Mouse (Mus musculus) erythroblast, embryonic 14.5 days (primary cell): ENCODE results near the gene Epas1. TPM values are rescaled to one million over a fixed set of nuclear protein-coding genes. Genes with fewer than 3 reads are reported as not detected.

ENCODE experiments used
- H3K27me3 ChIP-seq: 2 replicates; pipeline ENCODE4 v1.6.1; 2012; ENCODE audit warnings: inconsistent platforms; ENCODE audit not compliant: control insufficient read depth
- H3K36me3 ChIP-seq: 2 replicates; pipeline ENCODE4 v1.6.1; 2012; ENCODE audit warnings: mild to moderate bottlenecking, inconsistent platforms; ENCODE audit not compliant: control insufficient read depth
- H3K4me1 ChIP-seq: 2 replicates; pipeline ENCODE4 v1.6.1; 2012; ENCODE audit warnings: inconsistent platforms; ENCODE audit not compliant: control insufficient read depth
- H3K4me3 ChIP-seq: replicated peaks from 2 replicates; pipeline ENCODE3; 2012; ENCODE audit warnings: moderate library complexity, mild to moderate bottlenecking, inconsistent platforms
- H3K9me3 ChIP-seq: 2 replicates; pipeline ENCODE4 v1.6.1; 2012; ENCODE audit warnings: low read length, inconsistent platforms, mixed read lengths; ENCODE audit not compliant: control insufficient read depth
- GATA1 ChIP-seq: IDR thresholded peaks from 2 replicates; pipeline ENCODE4 v1.6.1; 2012; ENCODE audit warnings: low read length, inconsistent platforms, mixed read lengths
- TAL1 ChIP-seq: IDR thresholded peaks from 3 replicates; pipeline ENCODE4 v1.6.1; 2012; ENCODE audit warnings: low read length, inconsistent platforms, mixed read lengths
- polyA plus RNA-seq: library from polyadenylated mRNA; stranded (reverse); fragments of >175 nt; gene quantifications from 2 replicates; pipeline ENCODE4 v1.2.3, GENCODE M21; 2012

The Epas1 gene
- polyA plus RNA-seq, 1 experiment: 0.01 TPM

- Histone ChIP-seq H3K4me1 (no peaks in the 10 kb centered on the region), H3K36me3 (peaks cover 9% of the 10 kb centered on the region; the same call in 1 of the 2 replicates), H3K4me3 (no peak overlapping the region), H3K27me3 (no peaks in the 10 kb centered on the region), H3K9me3 (no peaks in the 10 kb centered on the region)
- TF ChIP-seq GATA1 (no peak), TAL1 (no peak)
Measured at GRCm38 (mm10) chr17:86829383-86830175, 76.1 kb downstream of the Epas1 start.

GRCm38 (mm10) chr17:86830893-86831292 lies 77.4 kb downstream of the Epas1 start:
- Histone ChIP-seq H3K36me3 (peaks cover 9% of the 10 kb centered on the region; the same call in 1 of the 2 replicates), H3K4me3 (no peak overlapping the region), H3K27me3 (no peaks in the 10 kb centered on the region)

DNA sequence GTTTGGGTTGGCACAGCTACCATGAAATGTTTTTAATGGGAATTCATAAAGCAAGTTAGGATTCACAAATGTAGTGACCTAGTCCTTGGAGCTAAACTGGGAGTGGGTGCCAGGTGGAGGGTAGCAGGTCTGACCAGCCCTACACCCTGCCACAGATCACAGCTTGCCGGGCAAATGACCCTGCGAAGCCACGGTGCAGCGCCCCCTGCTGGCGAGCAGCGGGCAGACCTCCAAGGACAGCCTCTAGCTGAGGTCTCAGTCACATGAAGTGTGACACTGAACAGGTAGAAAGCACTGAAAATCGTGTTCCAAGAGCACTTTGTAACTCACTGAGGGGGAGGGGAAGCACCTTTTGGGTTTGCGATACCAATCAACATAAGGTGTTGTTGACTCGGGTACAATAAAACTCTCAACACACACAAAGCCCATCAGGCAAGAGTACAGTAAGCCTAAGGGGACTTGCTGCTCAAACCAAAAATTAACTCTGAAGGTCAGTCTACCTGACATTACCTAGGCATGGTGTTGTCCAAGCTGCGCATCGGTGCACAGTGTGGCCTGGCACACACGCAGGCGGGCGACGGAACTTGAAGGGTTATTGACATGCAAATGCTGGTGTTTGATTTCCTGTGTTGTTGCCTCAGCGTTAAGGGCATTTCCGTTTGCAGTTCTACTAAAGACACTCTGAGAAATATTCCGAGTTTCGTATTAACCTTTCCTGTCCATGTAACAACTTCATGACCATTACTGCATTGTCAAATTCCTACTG lies 79.2 kb downstream of the Epas1 start:
- no peaks in the 10 kb centered on the region for H3K9me3 ChIP-seq
- peaks cover 9% of the 10 kb centered on the region; the same call in 1 of the 2 replicates for H3K36me3 ChIP-seq
- TF ChIP-seq GATA1 (no peak), TAL1 (no peak)
- H3K4me3 ChIP-seq: no peak overlapping the region
- no peaks in the 10 kb centered on the region for H3K4me1 ChIP-seq
- H3K27me3 ChIP-seq: no peaks in the 10 kb centered on the region

More at GRCm38 (mm10) chr17:86830893-86831292, 77.4 kb downstream of the Epas1 start:
- TF ChIP-seq TAL1: no peak
- TF ChIP-seq GATA1: no peak
- H3K4me1 ChIP-seq: no peaks in the 10 kb centered on the region
- H3K9me3 ChIP-seq: no peaks in the 10 kb centered on the region

DNA sequence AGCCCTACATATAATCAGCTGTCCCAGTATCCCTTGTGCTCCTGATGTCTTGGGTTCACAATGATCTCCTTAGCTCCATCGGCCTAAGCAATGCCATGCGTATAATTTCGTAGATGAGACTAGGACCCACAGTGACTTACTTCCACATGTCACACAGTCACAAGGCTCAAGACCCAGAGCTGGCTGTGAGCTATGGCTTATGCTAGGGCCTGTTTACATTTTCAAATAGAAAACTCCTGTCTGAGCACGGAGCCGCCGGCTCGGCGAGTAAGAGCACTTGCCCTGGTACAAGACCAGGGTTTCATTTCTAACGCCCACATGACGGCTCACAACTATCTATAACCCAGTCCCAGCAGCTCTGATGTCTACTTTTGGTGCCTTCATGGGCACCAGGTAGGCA lies 80.4 kb downstream of the Epas1 start:
- no peaks in the 10 kb centered on the region for H3K4me1 ChIP-seq
- no peaks in the 10 kb centered on the region for H3K9me3 ChIP-seq
- no peaks in the 10 kb centered on the region for H3K27me3 ChIP-seq
- TF ChIP-seq TAL1: no peak
- TF ChIP-seq GATA1: no peak
- peaks cover 5% of the 10 kb centered on the region; the same call in 1 of the 2 replicates for H3K36me3 ChIP-seq
- no peak overlapping the region for H3K4me3 ChIP-seq

DNA sequence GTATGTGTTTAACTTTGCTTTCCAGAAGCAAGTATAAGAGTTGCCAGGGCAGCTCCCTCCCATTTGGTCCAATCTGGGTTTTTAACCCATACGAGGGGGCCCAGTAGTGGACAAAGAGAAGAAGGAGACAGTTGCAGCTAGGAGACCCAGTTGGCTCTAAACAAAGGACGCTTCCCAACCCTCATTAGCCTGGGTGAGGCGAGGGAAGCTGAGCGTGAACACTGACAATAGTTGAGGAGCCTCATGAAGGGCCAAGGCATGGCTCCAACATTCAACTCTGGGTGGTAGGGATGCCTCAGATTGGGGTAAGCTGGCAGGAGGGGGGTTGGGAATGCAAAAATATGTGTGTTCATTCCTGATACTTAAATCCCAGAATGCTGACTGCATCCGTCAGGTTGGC lies 85.8 kb downstream of the Epas1 start:
- Histone ChIP-seq H3K4me1 (no peaks in the 10 kb centered on the region), H3K4me3 (no peak overlapping the region), H3K9me3 (no peaks in the 10 kb centered on the region), H3K36me3 (no peaks in the 10 kb centered on the region), H3K27me3 (no peaks in the 10 kb centered on the region)
- TF ChIP-seq GATA1 (no peak), TAL1 (no peak)

GRCm38 (mm10) chr17:86850700-86851337 lies 97.3 kb downstream of the Epas1 start:
- Histone ChIP-seq H3K4me1 (no peaks in the 10 kb centered on the region), H3K36me3 (no peaks in the 10 kb centered on the region), H3K27me3 (peaks cover 3% of the 10 kb centered on the region; the same call in 1 of the 2 replicates), H3K4me3 (no peak overlapping the region), H3K9me3 (no peaks in the 10 kb centered on the region)
- TF ChIP-seq TAL1: no peak
- no peak for TF ChIP-seq GATA1

- Histone ChIP-seq H3K4me1 (no peaks in the 10 kb centered on the region), H3K4me3 (no peak overlapping the region), H3K27me3 (peaks cover 3% of the 10 kb centered on the region; the same call in 1 of the 2 replicates), H3K9me3 (no peaks in the 10 kb centered on the region), H3K36me3 (no peaks in the 10 kb centered on the region)
- TF ChIP-seq TAL1: no peak
- TF ChIP-seq GATA1: no peak
Measured at GRCm38 (mm10) chr17:86851782-86852181, 98.3 kb downstream of the Epas1 start.

DNA sequence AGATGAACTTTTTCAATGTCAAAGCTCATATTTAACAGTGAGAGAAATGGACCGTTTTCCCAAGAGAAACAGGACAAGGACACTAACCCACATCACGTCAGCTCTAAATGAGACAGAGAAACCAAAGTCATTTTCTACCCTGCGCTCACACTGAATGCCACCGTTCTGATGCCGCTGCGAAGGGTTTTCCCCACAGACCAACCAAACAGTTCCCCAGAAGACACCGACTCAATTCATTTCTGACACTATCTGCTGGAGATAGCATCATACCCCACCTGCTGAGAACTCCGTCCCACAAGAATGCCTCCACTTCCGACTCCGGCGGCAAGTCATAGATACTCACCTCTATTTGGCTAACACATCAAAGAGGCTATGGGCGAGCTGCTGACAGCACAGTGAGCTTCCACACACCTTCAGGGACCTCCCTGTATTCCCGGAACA lies 99.1 kb downstream of the Epas1 start:
- peaks cover 3% of the 10 kb centered on the region; the same call in 1 of the 2 replicates for H3K27me3 ChIP-seq
- H3K4me1 ChIP-seq: no peaks in the 10 kb centered on the region
- H3K36me3 ChIP-seq: no peaks in the 10 kb centered on the region
- no peak overlapping the region for H3K4me3 ChIP-seq
- no peaks in the 10 kb centered on the region for H3K9me3 ChIP-seq
- no peak for TF ChIP-seq GATA1
- no peak for TF ChIP-seq TAL1
